Mouse (Mus musculus): ENCODE results near the gene Fam126b. TPM values are rescaled to one million over a fixed set of nuclear protein-coding genes. Genes with fewer than 3 reads are reported as not detected.
"Not testable (repeated sequence)": the region's sequence is repeated elsewhere in the genome, so short reads cannot be mapped to it uniquely, and the experiment has no call there.

Fam126b gene
- 7.8 and 15.5 TPM in 2 replicates for polyA plus RNA-seq (2011; ENCODE audit: insufficient read length, low read depth, missing spikeins)

DNA sequence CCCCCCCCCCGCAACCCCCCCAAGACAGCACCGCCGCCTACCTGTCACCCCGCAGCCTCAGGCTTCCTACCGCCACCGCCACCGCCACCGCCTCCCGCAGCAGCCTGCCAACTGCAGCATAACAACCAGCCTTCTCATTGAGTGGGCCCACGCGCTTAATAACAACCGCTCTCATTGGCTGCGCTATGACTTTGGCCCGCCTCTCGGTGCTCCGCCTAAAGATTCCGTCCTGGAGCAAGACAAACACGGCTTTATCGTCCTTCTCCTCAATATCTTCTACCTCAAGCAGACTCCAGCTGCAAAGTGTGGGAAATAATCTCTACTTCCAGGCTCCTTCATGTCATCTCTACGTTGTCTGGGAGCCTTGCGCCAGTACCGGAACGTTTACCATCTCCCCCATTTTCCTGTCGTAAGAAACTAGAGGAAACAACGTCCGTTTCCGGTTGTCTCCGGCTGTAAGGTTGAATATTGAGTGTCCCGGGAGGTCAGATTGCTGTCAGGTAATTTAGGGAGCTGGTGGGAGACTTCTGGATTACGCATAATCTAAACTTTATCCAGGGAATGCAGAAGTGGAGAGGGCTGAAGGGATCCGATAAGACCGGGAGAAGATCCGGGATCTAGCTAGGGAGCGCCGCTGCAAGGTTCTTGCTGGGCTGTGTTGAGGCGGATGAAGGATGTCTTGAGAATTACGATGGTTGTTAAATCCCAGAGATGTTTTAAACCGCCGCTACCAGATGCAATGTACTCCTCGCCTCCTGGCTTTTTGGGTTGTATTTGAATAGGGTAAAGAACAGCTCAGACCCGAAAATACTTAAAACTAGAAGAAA, at the start of gene Fam126b, which contains the start of gene Ndufb3:
Fam126b (minus strand) TSS at position 153 of the 827 bp plus-strand sequence.
Ndufb3 (plus strand) TSS at position 214 of the 827 bp plus-strand sequence.
- Histone ChIP-seq H3K4me3 (ENCODE audit: insufficient read depth, low read length) (peak within 1 kb of the TSS; percentile 97), H3K27ac (ENCODE audit: insufficient read depth, low read length) (peak within 1 kb of the TSS; percentile 55), H3K4me1 (ENCODE audit: control insufficient read depth, insufficient read depth, low read length) (peaks cover 3% of the 10 kb centered on the region; the same call in 1 of the 2 replicates)
- TF ChIP-seq CTCF (IDR thresholded peaks at IDR 0.05; ENCODE audit: borderline replicate concordance, insufficient read depth, low read length), result no peak
- TF ChIP-seq POLR2A (IDR thresholded peaks at IDR 0.05; ENCODE audit: low read depth, low read length), result peak; percentile 78

DNA sequence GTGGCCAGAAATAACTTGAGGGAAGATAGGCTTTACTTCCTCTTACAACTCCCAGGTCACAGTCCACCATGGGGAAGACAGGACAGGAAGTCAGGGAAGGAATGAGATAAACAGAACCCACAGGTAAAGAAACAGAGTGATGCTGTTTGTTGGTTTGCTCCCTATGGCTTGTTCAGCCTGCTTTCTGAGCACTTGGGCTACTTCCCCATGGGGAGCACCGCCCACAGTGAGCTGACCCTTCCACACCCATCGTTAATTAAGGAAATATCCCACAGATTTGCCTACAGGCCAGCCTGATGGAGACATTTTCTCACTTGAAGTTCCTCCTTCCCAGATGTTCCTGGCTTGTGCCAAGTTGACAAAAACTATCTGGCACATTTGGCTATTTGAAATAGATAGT, 42.7 kb upstream of the Fam126b start:
- not testable (repeated sequence) for H3K27ac ChIP-seq (ENCODE audit: insufficient read depth, low read length); H3K4me1 ChIP-seq (ENCODE audit: control insufficient read depth, insufficient read depth, low read length); H3K4me3 ChIP-seq (ENCODE audit: insufficient read depth, low read length)

DNA sequence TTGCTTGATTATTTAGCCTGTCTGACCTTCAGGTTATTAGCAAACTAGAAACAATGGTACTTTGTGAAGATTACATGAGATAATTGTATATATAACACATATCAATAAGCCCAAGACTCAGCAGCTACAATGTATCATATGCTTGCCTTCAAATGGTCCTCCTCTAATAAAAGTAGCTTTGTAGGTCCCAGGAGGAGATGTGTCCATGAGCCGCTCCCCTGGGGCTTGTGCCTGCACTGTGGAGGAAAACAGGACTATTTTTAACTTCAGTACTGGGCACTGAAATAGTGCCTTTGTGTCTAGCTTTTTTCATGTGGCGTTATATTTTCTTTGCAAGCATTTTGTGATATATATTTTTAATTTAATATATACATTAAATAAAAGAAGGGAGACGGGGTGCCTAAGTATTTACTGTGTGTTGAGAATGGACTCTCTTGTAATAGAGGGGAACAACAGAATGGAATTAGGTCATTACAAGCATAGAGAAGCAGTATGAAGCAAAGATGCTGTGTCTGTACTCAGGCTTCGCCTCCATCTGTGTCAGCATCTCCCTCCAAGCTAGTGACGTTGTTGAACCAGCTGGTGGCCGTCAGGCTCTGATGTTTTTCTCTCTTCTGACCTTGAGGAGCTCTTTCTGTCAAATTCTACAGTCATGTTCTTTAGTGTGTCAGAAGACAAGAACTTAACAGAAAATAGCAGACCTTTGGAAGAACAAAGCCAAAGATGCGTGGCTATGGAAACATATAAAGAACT, 36.0 kb upstream of the Fam126b start:
- H3K4me1 ChIP-seq (ENCODE audit: control insufficient read depth, insufficient read depth, low read length), result no peaks in the 10 kb centered on the region
- no peak overlapping the region for H3K27ac ChIP-seq (ENCODE audit: insufficient read depth, low read length)
- TF ChIP-seq POLR2A (IDR thresholded peaks at IDR 0.05; ENCODE audit: low read depth, low read length) (no peak), CTCF (IDR thresholded peaks at IDR 0.05; ENCODE audit: borderline replicate concordance, insufficient read depth, low read length) (no peak)
- no peak overlapping the region for H3K4me3 ChIP-seq (ENCODE audit: insufficient read depth, low read length)

DNA sequence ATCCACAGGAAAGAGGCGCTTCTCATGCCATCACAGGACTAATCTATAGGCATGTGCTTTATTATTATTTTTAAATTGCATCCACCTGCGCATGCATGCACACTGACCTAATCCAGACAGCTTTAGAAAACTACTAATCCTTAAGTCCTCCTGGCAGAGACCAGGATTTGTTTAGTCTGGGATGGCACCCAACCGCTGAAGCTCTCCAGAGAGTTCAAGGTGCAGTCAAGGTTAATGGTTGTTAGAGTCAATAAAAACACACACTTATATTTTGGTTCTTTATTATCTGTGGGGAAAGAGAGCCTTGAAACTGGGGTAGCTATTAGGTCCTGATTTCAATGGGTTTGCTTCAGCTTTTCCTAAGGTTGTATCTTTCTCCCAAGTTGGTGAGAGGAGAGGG, 35.1 kb upstream of the Fam126b start:
- no peak for TF ChIP-seq CTCF (IDR thresholded peaks at IDR 0.05; ENCODE audit: borderline replicate concordance, insufficient read depth, low read length)
- no peak for TF ChIP-seq POLR2A (IDR thresholded peaks at IDR 0.05; ENCODE audit: low read depth, low read length)
- Histone ChIP-seq H3K4me1 (ENCODE audit: control insufficient read depth, insufficient read depth, low read length) (no peaks in the 10 kb centered on the region), H3K4me3 (ENCODE audit: insufficient read depth, low read length) (no peak overlapping the region), H3K27ac (ENCODE audit: insufficient read depth, low read length) (no peak overlapping the region)

DNA sequence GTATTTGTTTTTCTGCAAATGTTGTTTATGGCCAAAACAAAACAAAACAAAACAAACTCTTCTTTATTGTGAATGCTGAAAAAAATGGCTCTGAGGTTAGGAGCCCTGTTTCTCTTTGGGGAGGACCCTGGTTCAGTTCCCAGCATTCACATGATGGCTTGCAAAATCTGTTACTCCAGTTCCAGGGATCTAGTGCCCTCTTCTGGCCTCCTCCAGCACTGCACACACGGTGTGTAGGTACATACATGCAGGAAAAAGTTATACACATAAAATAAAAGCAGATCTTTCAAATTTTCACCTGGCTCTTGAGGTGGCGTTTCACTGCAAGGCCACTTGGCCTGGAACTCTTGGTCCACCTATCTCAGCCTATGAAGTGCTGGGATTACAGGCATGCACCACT, 32.6 kb upstream of the Fam126b start:
- no peak overlapping the region for H3K27ac ChIP-seq (ENCODE audit: insufficient read depth, low read length)
- H3K4me1 ChIP-seq (ENCODE audit: control insufficient read depth, insufficient read depth, low read length), result no peaks in the 10 kb centered on the region
- TF ChIP-seq CTCF (IDR thresholded peaks at IDR 0.05; ENCODE audit: borderline replicate concordance, insufficient read depth, low read length) (no peak), POLR2A (IDR thresholded peaks at IDR 0.05; ENCODE audit: low read depth, low read length) (no peak)
- no peak overlapping the region for H3K4me3 ChIP-seq (ENCODE audit: insufficient read depth, low read length)

DNA sequence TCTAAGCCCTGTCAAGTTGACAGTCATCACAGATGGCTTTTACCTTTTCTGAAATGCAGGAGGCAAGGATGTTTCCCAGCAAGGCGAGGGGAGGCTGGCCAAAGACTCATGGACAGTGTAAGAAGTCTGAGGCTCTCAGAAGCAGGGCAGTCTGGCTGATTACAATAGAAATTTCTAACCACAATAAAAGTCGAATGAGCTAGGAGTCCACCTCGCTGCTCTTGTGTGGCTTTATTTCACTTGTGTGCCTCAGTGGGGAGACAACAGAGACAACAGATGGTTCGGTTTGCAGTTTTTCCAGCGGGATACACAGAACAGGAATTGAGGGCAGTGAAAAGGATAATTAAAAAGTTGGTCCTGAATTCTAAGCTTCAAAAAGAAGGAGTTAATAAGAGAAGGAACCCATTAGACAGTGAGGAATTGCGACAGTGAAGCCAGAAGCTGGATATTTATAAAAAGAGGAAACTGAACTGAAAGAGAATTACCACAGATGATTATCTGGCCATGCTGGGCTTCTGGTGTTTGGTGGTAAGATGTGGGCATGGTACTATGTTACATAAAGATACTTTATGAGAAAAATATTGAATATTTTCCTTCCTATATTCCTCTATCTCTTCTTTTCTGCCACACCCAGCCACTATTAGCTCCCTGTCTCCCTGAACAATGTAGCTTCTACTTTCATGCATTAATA, 32.0 kb upstream of the Fam126b start:
- H3K27ac ChIP-seq (ENCODE audit: insufficient read depth, low read length), result no peak overlapping the region
- no peak overlapping the region for H3K4me3 ChIP-seq (ENCODE audit: insufficient read depth, low read length)
- TF ChIP-seq POLR2A (IDR thresholded peaks at IDR 0.05; ENCODE audit: low read depth, low read length) (no peak), CTCF (IDR thresholded peaks at IDR 0.05; ENCODE audit: borderline replicate concordance, insufficient read depth, low read length) (no peak)
- no peaks in the 10 kb centered on the region for H3K4me1 ChIP-seq (ENCODE audit: control insufficient read depth, insufficient read depth, low read length)

DNA sequence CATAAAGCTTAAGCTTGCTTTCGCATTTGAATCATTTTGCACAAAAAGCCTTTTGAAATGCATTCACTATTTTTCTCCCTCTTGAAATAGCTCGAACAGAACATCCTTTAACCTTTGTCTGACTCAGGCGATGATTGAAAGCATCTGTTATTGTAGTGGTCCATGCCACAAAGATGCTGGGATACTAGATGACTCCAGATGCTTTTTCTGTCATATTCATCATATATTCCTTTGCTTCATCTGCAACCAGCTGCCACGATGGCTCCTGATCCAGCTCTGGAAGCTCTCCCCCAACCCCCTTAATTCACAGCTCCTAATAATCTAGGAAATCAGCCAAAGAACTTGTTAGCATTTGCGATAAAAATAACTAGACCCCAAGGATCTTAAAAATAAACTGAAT, 31.0 kb upstream of the Fam126b start:
- Histone ChIP-seq H3K27ac (ENCODE audit: insufficient read depth, low read length) (no peak overlapping the region), H3K4me3 (ENCODE audit: insufficient read depth, low read length) (no peak overlapping the region), H3K4me1 (ENCODE audit: control insufficient read depth, insufficient read depth, low read length) (no peaks in the 10 kb centered on the region)
- no peak for TF ChIP-seq CTCF (IDR thresholded peaks at IDR 0.05; ENCODE audit: borderline replicate concordance, insufficient read depth, low read length)
- no peak for TF ChIP-seq POLR2A (IDR thresholded peaks at IDR 0.05; ENCODE audit: low read depth, low read length)

DNA sequence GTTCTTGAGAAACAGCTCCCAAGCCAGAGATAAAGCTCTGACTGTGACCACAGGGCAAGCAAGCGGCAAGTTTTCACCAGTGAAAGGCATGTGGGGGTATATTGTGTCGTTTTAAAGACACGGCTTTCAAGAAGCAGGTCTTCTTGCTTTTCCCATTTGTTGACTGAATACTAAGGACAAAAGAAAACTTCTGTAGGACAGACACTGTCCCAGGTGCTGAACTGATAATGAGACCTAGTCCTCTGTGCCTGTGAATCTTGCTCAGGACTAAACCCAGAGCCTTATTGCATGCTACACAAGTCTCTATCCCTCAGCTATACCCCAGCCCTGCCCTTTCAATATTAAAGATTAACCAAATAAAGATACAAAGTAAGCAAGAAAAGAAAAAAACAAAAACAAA, 30.1 kb upstream of the Fam126b start:
- Histone ChIP-seq H3K4me1 (ENCODE audit: control insufficient read depth, insufficient read depth, low read length) (no peaks in the 10 kb centered on the region), H3K27ac (ENCODE audit: insufficient read depth, low read length) (no peak overlapping the region), H3K4me3 (ENCODE audit: insufficient read depth, low read length) (no peak overlapping the region)
- no peak for TF ChIP-seq CTCF (IDR thresholded peaks at IDR 0.05; ENCODE audit: borderline replicate concordance, insufficient read depth, low read length)
- no peak for TF ChIP-seq POLR2A (IDR thresholded peaks at IDR 0.05; ENCODE audit: low read depth, low read length)

DNA sequence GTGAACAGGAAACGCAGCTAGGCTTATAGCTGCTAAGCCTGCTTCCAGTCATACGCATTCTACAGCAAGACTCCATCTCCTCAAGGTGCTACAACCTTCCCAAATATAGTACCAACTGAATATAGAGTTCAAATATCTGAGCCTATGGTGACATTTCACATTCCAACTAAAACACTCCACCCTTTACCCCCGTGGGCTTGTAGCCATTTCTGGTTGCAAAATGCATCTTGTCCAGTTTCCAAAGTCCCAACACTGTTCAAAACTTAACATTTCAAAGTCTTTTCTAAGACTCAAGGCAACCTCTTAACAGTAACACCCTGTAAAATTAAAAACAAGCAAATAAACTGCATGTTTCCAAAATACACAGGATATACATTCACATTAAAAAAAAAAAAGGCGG, 29.0 kb upstream of the Fam126b start:
- no peak overlapping the region for H3K27ac ChIP-seq (ENCODE audit: insufficient read depth, low read length)
- no peaks in the 10 kb centered on the region for H3K4me1 ChIP-seq (ENCODE audit: control insufficient read depth, insufficient read depth, low read length)
- H3K4me3 ChIP-seq (ENCODE audit: insufficient read depth, low read length), result no peak overlapping the region
- TF ChIP-seq POLR2A (IDR thresholded peaks at IDR 0.05; ENCODE audit: low read depth, low read length) (no peak), CTCF (IDR thresholded peaks at IDR 0.05; ENCODE audit: borderline replicate concordance, insufficient read depth, low read length) (no peak)

Data from embryonic fibroblast, embryonic 13.5 days (primary cell).